Mouse (Mus musculus): Measurements from ENCODE around the gene Baz1b. TPM values are rescaled to one million over a fixed set of nuclear protein-coding genes. Genes with fewer than 3 reads are reported as not detected.

Gene Baz1b
- total and polyA plus RNA-seq, 3 experiments: 44.5 to 81.5 (median 72.9) TPM

DNA sequence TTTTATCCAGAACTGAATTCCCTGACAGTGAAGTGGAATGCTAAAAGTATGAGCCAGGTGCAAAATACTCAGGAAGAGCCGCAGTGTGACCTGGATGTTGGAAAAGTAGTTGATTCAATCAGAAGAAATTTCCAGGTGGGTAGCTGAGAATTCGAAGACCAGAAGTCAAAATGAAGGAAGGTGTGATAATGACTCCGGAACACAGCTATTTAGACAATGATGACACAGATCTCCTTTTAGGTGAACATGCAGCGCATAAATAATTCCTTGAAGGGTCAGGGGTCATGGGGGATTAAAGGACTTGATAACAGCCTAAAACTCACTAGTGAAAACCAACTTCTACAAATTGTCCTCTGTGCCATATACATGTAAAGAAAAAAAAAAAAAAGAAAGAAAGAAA, 19.6 kb upstream of the Baz1b start:
- Histone ChIP-seq H3K27ac (ENCODE audit: control insufficient read depth, low read depth, low read length) (no peak overlapping the region), H3K9me3 (replicated peaks; ENCODE audit: insufficient read depth, low read length) (no peaks in the 10 kb centered on the region), H3K36me3 (ENCODE audit: control insufficient read depth in 1 of 2, insufficient read depth in 2 of 2, low read length in 2 of 2) (peaks cover 1 to 14% of the 10 kb centered on the region in 2 experiments; a peak in 2 of 4 replicates), H3K9ac (ENCODE audit: control insufficient read depth, low read depth, low read length, poor library complexity, severe bottlenecking) (peak overlapping the region; percentile 96; the same call in 1 of the 2 replicates), H3K4me1 (ENCODE audit: control insufficient read depth in 1 of 2, insufficient read depth in 2 of 2, low read length in 2 of 2) (peaks cover 3 to 15% of the 10 kb centered on the region in 2 experiments; a peak in 3 of 4 replicates), H3K27me3 (ENCODE audit: control insufficient read depth in 1 of 2, insufficient read depth in 2 of 2, low read length in 2 of 2) (no peaks in the 10 kb centered on the region), H3K79me2 (ENCODE audit: control insufficient read depth, insufficient read depth, low read length, poor library complexity) (peaks cover 19% of the 10 kb centered on the region), H3K4me3 (ENCODE audit: control insufficient read depth in 1 of 2, insufficient read depth in 1 of 2, low read depth in 2 of 2, low read length in 2 of 2) (no peak overlapping the region)
- TF ChIP-seq SIN3A (IDR thresholded peaks at IDR 0.05; ENCODE audit: low read length) (no peak), MEF2A (IDR thresholded peaks at IDR 0.05; ENCODE audit: extremely low read depth, insufficient replicate concordance, low read depth, low read length, poor library complexity, severe bottlenecking) (no peak), USF2 (IDR thresholded peaks at IDR 0.05; ENCODE audit: borderline replicate concordance in 1 of 2, insufficient read depth in 1 of 2, low read depth in 1 of 2, low read length in 2 of 2) (no peak), MAFK (IDR thresholded peaks at IDR 0.05; ENCODE audit: borderline replicate concordance, low read depth, low read length) (no peak), CHD1 (IDR thresholded peaks at IDR 0.05; ENCODE audit: low read depth, low read length) (0 out of 2 replicates have a peak, but pooled peaks have one; percentile 4)
- DNase-seq (ENCODE audit: low read depth, low spot score): no peak

DNA sequence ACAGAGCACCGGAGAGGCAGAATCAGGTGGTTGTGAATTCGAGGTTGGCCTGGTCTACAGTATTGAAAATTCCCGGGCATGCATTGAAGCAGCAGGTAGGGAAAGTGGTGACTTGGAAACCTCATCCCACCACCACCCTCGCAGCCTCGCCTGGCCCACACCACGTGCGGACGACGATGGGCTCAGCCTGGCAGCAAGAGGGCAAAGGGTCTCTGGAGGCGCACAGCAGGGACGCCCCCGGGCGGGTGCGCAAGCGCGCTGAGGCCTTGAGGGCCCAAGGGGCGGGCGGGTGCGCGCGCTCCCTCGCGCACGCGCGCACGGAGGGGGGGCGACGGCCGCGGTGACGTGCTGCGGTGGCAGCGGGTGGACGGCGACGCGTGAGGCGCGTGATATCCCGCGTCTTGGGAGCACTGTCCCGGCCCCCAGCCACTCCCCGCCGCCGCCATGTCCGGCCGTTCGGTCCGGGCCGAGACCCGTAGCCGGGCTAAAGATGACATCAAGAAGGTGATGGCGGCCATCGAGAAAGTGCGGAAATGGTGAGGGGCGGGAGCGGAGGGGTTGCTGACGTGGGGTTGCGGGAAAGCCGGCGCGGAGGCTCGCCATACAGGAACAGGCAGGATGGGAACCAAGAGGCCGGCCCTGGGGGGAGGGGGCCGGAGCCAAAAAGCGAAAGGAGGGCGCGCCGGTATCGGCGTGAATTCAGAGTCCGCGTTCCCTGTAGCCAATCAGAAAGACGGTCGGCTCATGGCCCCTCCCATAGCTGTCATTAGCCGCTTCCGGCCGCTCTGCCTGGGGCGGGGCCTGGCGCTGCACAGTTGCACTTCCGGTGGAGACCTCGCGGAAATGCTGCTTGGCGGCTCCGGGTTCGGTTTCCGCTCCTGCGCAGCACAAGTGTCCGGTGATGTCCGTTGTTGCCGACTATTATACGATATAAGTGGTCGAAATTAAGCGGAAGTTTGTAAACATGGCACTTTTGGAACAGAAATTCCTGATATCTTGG, 18.7 kb upstream of the Baz1b start, which contains the start of gene Bcl7b:
Gene Bcl7b, plus strand, starts transcription at position 221 of the 1,000 bp plus-strand sequence.
- H3K9ac ChIP-seq (ENCODE audit: control insufficient read depth, low read depth, low read length, poor library complexity, severe bottlenecking): peak within 1 kb of the TSS; percentile 96
- H3K36me3 ChIP-seq (ENCODE audit: control insufficient read depth in 1 of 2, insufficient read depth in 2 of 2, low read length in 2 of 2): peaks cover 1 to 14% of the 10 kb centered on the region in 2 experiments; a peak in 2 of 4 replicates
- H3K27ac ChIP-seq (ENCODE audit: control insufficient read depth, low read depth, low read length): peak within 1 kb of the TSS; percentile 92
- H3K27me3 ChIP-seq (ENCODE audit: control insufficient read depth in 1 of 2, insufficient read depth in 2 of 2, low read length in 2 of 2): no peaks in the 10 kb centered on the region
- peak within 1 kb of the TSS; percentile 86 to 95 for H3K4me3 ChIP-seq (ENCODE audit: control insufficient read depth in 1 of 2, insufficient read depth in 1 of 2, low read depth in 2 of 2, low read length in 2 of 2)
- H3K9me3 ChIP-seq (replicated peaks; ENCODE audit: insufficient read depth, low read length): no peaks in the 10 kb centered on the region
- H3K79me2 ChIP-seq (ENCODE audit: control insufficient read depth, insufficient read depth, low read length, poor library complexity): peaks cover 19% of the 10 kb centered on the region
- peak; percentile 98 for DNase-seq (ENCODE audit: low read depth, low spot score)
- H3K4me1 ChIP-seq (ENCODE audit: control insufficient read depth in 1 of 2, insufficient read depth in 2 of 2, low read length in 2 of 2): peaks cover 3 to 15% of the 10 kb centered on the region in 2 experiments; a peak in 3 of 4 replicates
- TF ChIP-seq KAT2A (conservative IDR thresholded peaks at IDR 0.05; ENCODE audit: low read depth, low read length) (peak; percentile 62), MAX (IDR thresholded peaks at IDR 0.05; ENCODE audit: low read length) (peak; percentile 96), E2F4 (IDR thresholded peaks at IDR 0.05; ENCODE audit: borderline replicate concordance, low read depth, low read length) (peak; percentile 69; the same call in 1 of the 2 replicates), EP300 (IDR thresholded peaks at IDR 0.05; ENCODE audit: low read depth in 1 of 2, low read length in 2 of 2) (0 out of 4 replicates have a peak, but pooled peaks of 1 of the 2 experiments have one; percentile 12), BHLHE40 (IDR thresholded peaks at IDR 0.05; ENCODE audit: borderline replicate concordance, low read depth, low read length) (0 out of 2 replicates have a peak, but pooled peaks have one; percentile 38), CHD2 (IDR thresholded peaks at IDR 0.05; ENCODE audit: low read length) (no peak), RCOR1 (IDR thresholded peaks at IDR 0.05; ENCODE audit: low read depth, low read length) (no peak), TAL1 (IDR thresholded peaks at IDR 0.05; ENCODE audit: low read length) (no peak), MYC (IDR thresholded peaks at IDR 0.05; ENCODE audit: low read depth, low read length) (peak; percentile 69; the same call in 1 of the 2 replicates), JUND (IDR thresholded peaks at IDR 0.05; ENCODE audit: low read depth, low read length) (no peak), USF1 (IDR thresholded peaks at IDR 0.05; ENCODE audit: low read depth, low read length) (peak; percentile 23; the same call in 1 of the 2 replicates), ZNF384 (IDR thresholded peaks at IDR 0.05; ENCODE audit: low read depth, low read length) (no peak), ETS1 (IDR thresholded peaks at IDR 0.05; ENCODE audit: low read depth, low read length) (no peak; the same call in 1 of the 2 replicates), NELFE (IDR thresholded peaks at IDR 0.05; ENCODE audit: low read depth, low read length) (peak; percentile 70), POLR2A (IDR thresholded peaks at IDR 0.05; ENCODE audit: control insufficient read depth in 1 of 2, insufficient read depth in 1 of 2, low read depth in 1 of 2, low read length in 2 of 2, poor library complexity in 1 of 2) (peak; percentile 67 to 77), ZC3H11A (IDR thresholded peaks at IDR 0.05; ENCODE audit: low read depth, low read length) (no peak), MAZ (IDR thresholded peaks at IDR 0.05; ENCODE audit: low read depth, low read length) (peak; percentile 80; the same call in 1 of the 2 replicates), ZMIZ1 (IDR thresholded peaks at IDR 0.05; ENCODE audit: low read depth, low read length) (peak; percentile 82), HCFC1 (IDR thresholded peaks at IDR 0.05; ENCODE audit: low read depth, low read length) (peak; percentile 88), TBP (IDR thresholded peaks at IDR 0.05; ENCODE audit: low read depth, low read length) (peak; percentile 12; the same call in 1 of the 2 replicates), ELF1 (IDR thresholded peaks at IDR 0.05; ENCODE audit: low read depth, low read length) (peak; percentile 95), POLR2AphosphoS2 (IDR thresholded peaks at IDR 0.05; ENCODE audit: low read length) (peak; percentile 76; the same call in 1 of the 2 replicates), SMC3 (IDR thresholded peaks at IDR 0.05; ENCODE audit: low read depth, low read length) (no peak)
